Mouse (Mus musculus): Measurements from ENCODE around the gene Ppih. TPM values are rescaled to one million over a fixed set of nuclear protein-coding genes. Genes with fewer than 3 reads are reported as not detected.

The Ppih gene
- total RNA-seq, 2 experiments from 2014 or later = 137 to 163 TPM

Other genes with a start within 250 kb of the Ppih start
- 7.7 and 11.5 TPM in 2 replicates for gene Slc2a1, start 211.8 kb downstream of the Ppih start, total RNA-seq (2015)
- 7.4 and 8.6 TPM in 2 replicates for gene Slc2a1, start 211.8 kb downstream of the Ppih start, total RNA-seq (2017)
- gene Zfp691, start 146.4 kb downstream of the Ppih start, total RNA-seq (2015) = 3.2 and 3.5 TPM in 2 replicates
- gene Zfp691, start 146.4 kb downstream of the Ppih start, total RNA-seq (2017) = 2.5 and 5.2 TPM in 2 replicates
- 25.4 and 48.3 TPM in 2 replicates for gene Ermap, start 130.5 kb downstream of the Ppih start, total RNA-seq (2015)
- 13.3 and 34.2 TPM in 2 replicates for gene Ermap, start 130.5 kb downstream of the Ppih start, total RNA-seq (2017)
- gene Svbp, start 125.2 kb downstream of the Ppih start, total RNA-seq (2015) = 37.3 and 44.8 TPM in 2 replicates
- gene Svbp, start 125.2 kb downstream of the Ppih start, total RNA-seq (2017) = 17.3 and 43.0 TPM in 2 replicates
- gene Tmem269, start 102.3 kb downstream of the Ppih start, total RNA-seq (2015) = not detected in 2 replicates
- not detected in 2 replicates for gene Tmem269, start 102.3 kb downstream of the Ppih start, total RNA-seq (2017)
- 3.4 and 4.6 TPM in 2 replicates for gene AU022252, start 87.8 kb downstream of the Ppih start, total RNA-seq (2015)
- gene AU022252, start 87.8 kb downstream of the Ppih start, total RNA-seq (2017) = 8.0 and 12.4 TPM in 2 replicates
- 7.2 and 7.7 TPM in 2 replicates for gene P3h1, start 87.6 kb downstream of the Ppih start, total RNA-seq (2015)
- 9.6 and 10.6 TPM in 2 replicates for gene P3h1, start 87.6 kb downstream of the Ppih start, total RNA-seq (2017)
- gene Cldn19, start 65.1 kb downstream of the Ppih start, total RNA-seq (2015) = not detected in 2 replicates
- not detected in 2 replicates for gene Cldn19, start 65.1 kb downstream of the Ppih start, total RNA-seq (2017)
- gene Ybx1, start 25.9 kb downstream of the Ppih start, total RNA-seq (2015) = 1,533 and 1,599 TPM in 2 replicates
- 1,470 and 1,694 TPM in 2 replicates for gene Ybx1, start 25.9 kb downstream of the Ppih start, total RNA-seq (2017)
- gene Ccdc30, start 95.0 kb upstream of the Ppih start, total RNA-seq (2015) = 0.66 TPM in 1 of 2 replicates, not detected in the other
- gene Ccdc30, start 95.0 kb upstream of the Ppih start, total RNA-seq (2017) = 0.14 and 1.0 TPM in 2 replicates
- 12.5 and 15.9 TPM in 2 replicates for gene Ppcs, start 101.9 kb upstream of the Ppih start, total RNA-seq (2015)
- gene Ppcs, start 101.9 kb upstream of the Ppih start, total RNA-seq (2017) = 10.4 and 10.7 TPM in 2 replicates
- not detected in 2 replicates for gene Zmynd12, start 102.3 kb upstream of the Ppih start, total RNA-seq (2015)
- not detected in 2 replicates for gene Zmynd12, start 102.3 kb upstream of the Ppih start, total RNA-seq (2017)
- not detected in 2 replicates for gene Rimkla, start 172.1 kb upstream of the Ppih start, total RNA-seq (2015)
- gene Rimkla, start 172.1 kb upstream of the Ppih start, total RNA-seq (2017) = not detected in 2 replicates
- 26.5 and 45.1 TPM in 2 replicates for gene Foxj3, start 216.5 kb upstream of the Ppih start, total RNA-seq (2015)
- gene Foxj3, start 216.5 kb upstream of the Ppih start, total RNA-seq (2017) = 12.0 and 32.4 TPM in 2 replicates
- 0.44 and 0.83 TPM in 2 replicates for gene Frg2f1, start 219.0 kb upstream of the Ppih start, total RNA-seq (2015)
- gene Frg2f1, start 219.0 kb upstream of the Ppih start, total RNA-seq (2017) = 0.88 TPM in 1 of 2 replicates, not detected in the other

Measured in megakaryocyte progenitor cell, adult 5-6 weeks (primary cell).